ENCODE assay signal across 20 mouse cellular contexts in the genomic region with DNA sequence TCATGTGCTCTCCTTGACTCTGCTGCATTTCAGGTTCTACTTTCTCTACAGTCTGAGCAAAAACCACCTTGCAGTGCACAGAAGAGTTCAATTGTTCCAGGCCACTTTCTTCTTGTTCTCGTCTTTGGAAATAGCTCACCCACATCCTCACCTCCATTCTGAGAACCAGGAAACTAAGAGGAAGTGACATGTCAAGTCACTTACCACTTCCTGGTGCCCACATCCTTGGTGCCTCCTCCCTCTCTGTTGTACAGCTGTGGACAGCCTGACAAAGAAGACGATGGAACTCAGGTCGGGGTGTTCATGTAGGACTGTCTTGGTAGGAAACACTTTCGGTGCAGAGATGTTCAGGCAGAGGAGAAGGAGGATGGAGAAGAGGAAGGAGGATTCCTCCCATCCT.
DNase-seq lines count a peak whose midpoint lies in the region; ATAC-seq lines count a peak whose summit lies in the region.
"Had no signal": no experiment of that assay in that cellular context is flagged by ENCODE, and none has a peak within 500 bp of the region (broad histone marks: within the 10 kb centered on the region; RNA-seq: fewer than 3 reads in every experiment).

No protein-coding gene starts in this region.

- peak; percentile 65 for DNase-seq in naive thymus-derived CD4-positive, alpha-beta T cell, adult 2 months (ENCODE audit: low read depth)
- peak; percentile 28 for DNase-seq in thymus, postnatal 25 days
- DNase-seq in layer of hippocampus, postnatal 14 days (ENCODE audit: low spot score in 2 of 2): no peak
- no peak for DNase-seq in retina, embryonic 14.5 days (ENCODE audit: low spot score)
- no peak for DNase-seq in heart, adult 18-20 months
- DNase-seq: adrenal gland, postnatal 36 days; cerebellum, adult 18-20 months; cerebellum, postnatal 25 days; forebrain, postnatal 0 days; gastrocnemius, adult 2 months; heart, postnatal 4 days; kidney, adult 8-10 months; kidney, postnatal 14 days; layer of hippocampus, adult 9-11 months; retina, postnatal 1 day; right cerebral cortex, postnatal 4 days had no signal

- peak; percentile 96 for ATAC-seq in CD4-positive, CD25-positive, alpha-beta regulatory T cell, adult 4 months
- peak; percentile 79 for ATAC-seq in granulocyte monocyte progenitor cell, adult 5-6 weeks (replicated peaks; ENCODE audit: poor library complexity, severe bottlenecking)
- ATAC-seq: forebrain, postnatal 0 days; hindbrain, postnatal 0 days; midbrain, embryonic 13.5 days had no signal

Comparison
In these comparisons a context has a peak if more than half of its experiments do, and no peak if none do; other contexts are left out.
1. DNase-seq: peak in naive thymus-derived CD4-positive, alpha-beta T cell, adult 2 months (single experiment) and thymus, postnatal 25 days (single experiment); none in layer of hippocampus, postnatal 14 days (0 of 2), retina, embryonic 14.5 days (single experiment) and heart, adult 18-20 months (0 of 2).